Mouse (Mus musculus) myocyte (in vitro differentiated cells): ENCODE measurements around the gene Prkag1. TPM values are rescaled to one million over a fixed set of nuclear protein-coding genes. Genes with fewer than 3 reads are reported as not detected.

Experiments
- H3K27me3 ChIP-seq: one replicate; pipeline ENCODE4 v1.6.1; 2011; ENCODE audit not compliant: control insufficient read depth, insufficient read depth, insufficient read length
- H3K36me3 ChIP-seq: one replicate; pipeline ENCODE4 v1.6.1; 2011; ENCODE audit not compliant: control insufficient read depth, insufficient read depth
- H3K4me2 ChIP-seq: one replicate; pipeline ENCODE4 v1.6.1; 2011; ENCODE audit warnings: low read depth, control low read depth
- H3K4me3 ChIP-seq: one replicate; pipeline ENCODE4 v1.5.1; 2011; ENCODE audit warnings: mild to moderate bottlenecking, control low read depth, moderate library complexity
- H3K79me2 ChIP-seq: one replicate; pipeline ENCODE4 v1.6.1; 2011; ENCODE audit not compliant: control insufficient read depth, insufficient read depth
- H3ac ChIP-seq: one replicate; pipeline ENCODE4 v1.6.1; 2011; ENCODE audit not compliant: control insufficient read depth, insufficient read length
- CEBPB ChIP-seq: IDR thresholded peaks from 2 replicates; pipeline ENCODE4 v1.6.1; 2011; ENCODE audit warnings: mild to moderate bottlenecking, moderate library complexity; ENCODE audit not compliant: poor library complexity, insufficient read depth, severe bottlenecking
- E2F4 ChIP-seq: IDR thresholded peaks from one replicate; pipeline ENCODE4 v1.6.1; 2011; ENCODE audit warnings: mild to moderate bottlenecking, control low read depth, moderate library complexity; ENCODE audit not compliant: insufficient read depth
- MAX ChIP-seq: IDR thresholded peaks from one replicate; pipeline ENCODE4 v1.6.1; 2011; ENCODE audit warnings: low read depth, mild to moderate bottlenecking, control low read depth
- MYOD1 ChIP-seq, 3 experiments: IDR thresholded peaks; one replicate each; pipeline ENCODE4 v1.6.1; 2011; ENCODE audit warnings: control low read depth in 2 of 3, low read depth in 2 of 3, mild to moderate bottlenecking in 2 of 3, moderate library complexity in 1 of 3; ENCODE audit not compliant: insufficient read length in 2 of 3, control insufficient read depth in 1 of 3
- MYOG ChIP-seq, 3 experiments: IDR thresholded peaks; one replicate each; pipeline ENCODE4 v1.6.1; 2011; ENCODE audit warnings: control low read depth in 2 of 3, low read depth in 2 of 3, mild to moderate bottlenecking in 2 of 3; ENCODE audit not compliant: insufficient read length in 2 of 3, control insufficient read depth in 1 of 3, insufficient read depth in 1 of 3
- POLR2A ChIP-seq: IDR thresholded peaks from one replicate; pipeline ENCODE4 v1.6.1; 2011; ENCODE audit warnings: low read depth, mild to moderate bottlenecking, control low read depth, moderate library complexity; ENCODE audit not compliant: insufficient read length
- POLR2AphosphoS2 ChIP-seq: IDR thresholded peaks from one replicate; pipeline ENCODE4 v1.6.1; 2011; ENCODE audit warnings: low read depth, control low read depth; ENCODE audit not compliant: insufficient read length
- REST ChIP-seq: IDR thresholded peaks from one replicate; pipeline ENCODE4 v1.6.1; 2011; ENCODE audit warnings: mild to moderate bottlenecking, control low read depth, moderate library complexity; ENCODE audit not compliant: insufficient read depth, insufficient read length
- SRF ChIP-seq: IDR thresholded peaks from one replicate; pipeline ENCODE4 v1.6.1; 2011; ENCODE audit warnings: low read depth; ENCODE audit not compliant: control insufficient read depth, insufficient read length
- TCF12 ChIP-seq: IDR thresholded peaks from one replicate; pipeline ENCODE4 v1.6.1; 2011; ENCODE audit warnings: mild to moderate bottlenecking, control low read depth; ENCODE audit not compliant: poor library complexity, insufficient read depth, severe bottlenecking
- TCF3 ChIP-seq: IDR thresholded peaks from one replicate; pipeline ENCODE4 v1.6.1; 2011; ENCODE audit warnings: low read depth, control low read depth; ENCODE audit not compliant: insufficient read length
- USF1 ChIP-seq: IDR thresholded peaks from one replicate; pipeline ENCODE4 v1.6.1; 2011; ENCODE audit warnings: low read depth, mild to moderate bottlenecking, control low read depth, moderate library complexity
- polyA plus RNA-seq: library from polyadenylated mRNA; unstranded; fragments of >200 nt; fragmentation: generic; extraction: Trizol; gene quantifications from one replicate; pipeline ENCODE4 v1.2.1, GENCODE M21; 2012; ENCODE audit warnings: missing spikeins

The Prkag1 gene
- polyA plus RNA-seq, 1 experiment: 99.7 TPM

- no peaks in the 10 kb centered on the region for H3K27me3 ChIP-seq
- no peak for TF ChIP-seq USF1
- no peak for TF ChIP-seq REST
- TF ChIP-seq POLR2AphosphoS2: no peak
- no peak for TF ChIP-seq CEBPB
- TF ChIP-seq E2F4: no peak
- TF ChIP-seq MYOG (IDR thresholded peaks at IDR 0.05; ENCODE audit: control insufficient read depth in 1 of 3, insufficient read depth in 1 of 3, insufficient read length in 2 of 3, low read depth in 2 of 3): no peak
- no peak for TF ChIP-seq TCF3
- no peak for TF ChIP-seq TCF12
- TF ChIP-seq SRF: no peak
- no peak for TF ChIP-seq POLR2A
- no peak for TF ChIP-seq MYOD1 (IDR thresholded peaks at IDR 0.05; ENCODE audit: control insufficient read depth in 1 of 3, insufficient read length in 2 of 3, low read depth in 2 of 3)
- TF ChIP-seq MAX: no peak
- no peak overlapping the region for H3K4me3 ChIP-seq
- H3ac ChIP-seq: no peak overlapping the region
- H3K4me2 ChIP-seq: no peak overlapping the region
- H3K79me2 ChIP-seq: peaks cover 3% of the 10 kb centered on the region
- peaks cover 53% of the 10 kb centered on the region for H3K36me3 ChIP-seq
Observed at GRCm38 (mm10) chr15:98835291-98835690, 4.0 kb upstream of the Prkag1 start.

GRCm38 (mm10) chr15:98834059-98834458, 2.7 kb upstream of the Prkag1 start:
- Histone ChIP-seq H3K4me2 (no peak overlapping the region), H3K4me3 (no peak overlapping the region), H3K79me2 (peaks cover 15% of the 10 kb centered on the region), H3ac (no peak overlapping the region), H3K27me3 (no peaks in the 10 kb centered on the region), H3K36me3 (peaks cover 49% of the 10 kb centered on the region)
- no peak for TF ChIP-seq REST
- no peak for TF ChIP-seq TCF12
- TF ChIP-seq POLR2AphosphoS2: no peak
- TF ChIP-seq POLR2A: no peak
- TF ChIP-seq USF1: no peak
- no peak for TF ChIP-seq E2F4
- TF ChIP-seq TCF3: no peak
- TF ChIP-seq MYOG (IDR thresholded peaks at IDR 0.05; ENCODE audit: control insufficient read depth in 1 of 3, insufficient read depth in 1 of 3, insufficient read length in 2 of 3, low read depth in 2 of 3): no peak
- TF ChIP-seq MAX: no peak
- TF ChIP-seq CEBPB: no peak
- TF ChIP-seq MYOD1 (IDR thresholded peaks at IDR 0.05; ENCODE audit: control insufficient read depth in 1 of 3, insufficient read length in 2 of 3, low read depth in 2 of 3): no peak
- TF ChIP-seq SRF: no peak

GRCm38 (mm10) chr15:98833281-98833680, 2.0 kb upstream of the Prkag1 start:
- Histone ChIP-seq H3K27me3 (no peaks in the 10 kb centered on the region), H3ac (no peak overlapping the region), H3K4me2 (no peak overlapping the region), H3K36me3 (peaks cover 41% of the 10 kb centered on the region), H3K4me3 (no peak overlapping the region), H3K79me2 (peaks cover 23% of the 10 kb centered on the region)
- TF ChIP-seq SRF: no peak
- TF ChIP-seq POLR2A: no peak

GRCm38 (mm10) chr15:98832161-98833058, 1.1 kb upstream of the Prkag1 start:
- TF ChIP-seq REST: no peak
- no peak for TF ChIP-seq USF1
- TF ChIP-seq POLR2AphosphoS2: no peak
- no peak for TF ChIP-seq E2F4
- no peak for TF ChIP-seq CEBPB
- no peak for TF ChIP-seq SRF
- no peak for TF ChIP-seq MYOD1 (IDR thresholded peaks at IDR 0.05; ENCODE audit: control insufficient read depth in 1 of 3, insufficient read length in 2 of 3, low read depth in 2 of 3)
- no peak for TF ChIP-seq TCF12
- TF ChIP-seq MYOG (IDR thresholded peaks at IDR 0.05; ENCODE audit: control insufficient read depth in 1 of 3, insufficient read depth in 1 of 3, insufficient read length in 2 of 3, low read depth in 2 of 3): no peak
- no peak for TF ChIP-seq MAX
- no peak for TF ChIP-seq POLR2A
- no peak for TF ChIP-seq TCF3
- H3K36me3 ChIP-seq: peaks cover 34% of the 10 kb centered on the region
- H3ac ChIP-seq: no peak overlapping the region
- H3K4me3 ChIP-seq: peak overlapping the region; percentile 83
- no peaks in the 10 kb centered on the region for H3K27me3 ChIP-seq
- peaks cover 32% of the 10 kb centered on the region for H3K79me2 ChIP-seq
- peak overlapping the region; percentile 98 for H3K4me2 ChIP-seq

GRCm38 (mm10) chr15:98831684-98832035, 339 bp upstream of the Prkag1 start:
- Histone ChIP-seq H3K4me2 (peak overlapping the region; percentile 98), H3ac (peak overlapping the region; percentile 7), H3K4me3 (peak overlapping the region; percentile 83), H3K79me2 (peaks cover 39% of the 10 kb centered on the region), H3K36me3 (peaks cover 26% of the 10 kb centered on the region), H3K27me3 (no peaks in the 10 kb centered on the region)
- TF ChIP-seq REST (no peak), USF1 (no peak)
